Mouse (Mus musculus): Measurements from ENCODE around the gene Nudt6.

Nudt6 gene

DNA sequence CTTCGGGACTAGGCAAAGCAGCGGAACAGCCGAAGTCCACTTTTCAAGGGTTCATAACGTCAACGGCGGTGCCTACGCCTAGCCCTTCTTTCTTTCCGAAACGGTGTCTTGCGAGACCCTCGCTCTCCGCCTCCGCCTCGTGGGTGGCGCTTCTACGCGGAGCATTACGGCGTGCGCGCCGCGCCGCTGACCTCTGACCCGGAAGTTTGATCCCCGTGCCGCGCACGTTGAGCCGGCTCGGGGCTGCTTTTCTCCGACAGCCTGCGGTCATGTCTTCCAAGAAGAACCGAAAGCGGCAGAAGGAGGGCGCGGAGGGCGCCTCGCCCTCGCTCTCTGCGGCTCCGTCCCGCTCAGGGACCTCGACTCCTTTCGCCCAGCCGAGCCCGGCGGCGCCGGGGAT, at the start of gene Nudt6:
Gene Nudt6, minus strand, starts transcription at position 140 of the 400 bp plus-strand sequence.
- DNase-seq (ENCODE audit: low spot score in 2 of 2) = peak; percentile 81 to 91

DNA sequence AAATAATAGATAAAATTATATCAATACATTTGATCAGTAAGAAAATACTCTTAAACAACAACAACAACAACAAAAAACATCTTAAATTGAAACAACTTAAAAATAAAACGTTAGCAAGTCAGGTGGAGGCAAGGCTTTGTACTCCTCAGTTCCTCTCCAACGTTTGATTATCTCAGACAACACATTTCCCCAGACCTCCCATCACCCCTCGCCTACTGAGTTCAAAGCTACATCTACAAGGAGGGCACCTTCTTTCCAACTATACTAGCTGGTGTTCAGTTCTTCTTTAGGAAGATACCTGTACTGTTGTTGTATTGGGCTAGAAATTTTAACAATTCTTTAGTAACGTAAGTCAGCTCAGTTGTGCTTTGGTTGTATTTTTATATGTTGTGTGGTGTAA, 49.3 kb upstream of the Nudt6 start:
- DNase-seq (ENCODE audit: low spot score in 2 of 2) = no peak

DNA sequence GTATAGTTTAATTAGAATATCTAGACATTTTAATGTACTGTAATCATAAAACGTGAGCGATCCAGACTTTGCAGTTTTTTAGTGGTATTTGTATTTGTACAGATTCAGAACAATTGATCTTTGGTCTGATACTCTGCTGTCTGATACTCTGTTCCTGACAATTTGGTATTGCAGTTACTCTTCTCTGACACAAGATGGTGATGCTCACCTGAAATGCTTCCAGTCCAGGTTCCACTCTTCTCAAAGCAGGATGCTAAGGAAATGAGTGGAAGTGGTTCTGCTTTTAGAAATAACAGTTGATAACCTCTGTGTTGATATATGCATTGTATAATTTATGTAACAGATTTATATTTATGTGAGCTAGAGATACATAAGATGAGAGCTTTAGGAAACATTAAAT, 48.2 kb upstream of the Nudt6 start:
- no peak for DNase-seq (ENCODE audit: low spot score in 2 of 2)

DNA sequence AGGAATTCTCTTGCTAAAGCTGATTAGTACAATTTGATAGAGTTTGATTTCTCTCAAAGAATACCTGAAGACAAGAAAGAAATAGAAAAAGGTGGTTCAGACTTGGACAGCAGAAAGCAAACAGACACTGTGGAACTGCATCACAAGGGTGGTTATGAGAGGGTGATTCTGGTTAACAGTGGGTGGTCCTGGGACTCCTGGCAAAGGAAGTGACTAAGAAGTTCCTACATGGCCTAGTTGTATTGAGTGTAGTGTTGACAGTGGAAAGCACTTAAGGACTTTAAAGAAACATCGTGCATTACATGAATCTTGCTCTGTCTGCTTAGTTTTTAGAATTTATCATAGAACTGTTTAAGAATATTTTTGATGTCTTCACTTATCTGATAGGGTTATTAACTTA, 36.0 kb upstream of the Nudt6 start:
- no peak for DNase-seq (ENCODE audit: low spot score in 2 of 2)

DNA sequence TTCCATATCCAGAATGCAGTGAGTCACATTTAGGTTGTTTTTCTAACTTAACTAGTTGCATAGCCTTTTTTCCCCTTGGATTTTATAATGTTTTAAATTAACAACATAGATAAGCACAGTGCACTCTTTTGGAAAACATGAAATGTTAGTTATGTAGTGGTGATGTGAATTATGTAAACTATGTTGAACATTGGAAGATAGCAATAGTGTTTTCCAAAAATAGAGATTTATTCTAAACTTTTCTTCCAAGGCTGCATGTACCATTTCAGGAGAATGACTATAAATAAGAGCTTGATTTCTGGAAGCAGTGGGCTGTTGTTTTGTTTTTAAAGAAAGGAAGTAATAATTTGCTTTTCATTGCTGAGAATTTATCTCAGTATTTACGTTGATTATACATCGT, 23.4 kb upstream of the Nudt6 start:
- DNase-seq (ENCODE audit: low spot score in 2 of 2) = no peak

DNA sequence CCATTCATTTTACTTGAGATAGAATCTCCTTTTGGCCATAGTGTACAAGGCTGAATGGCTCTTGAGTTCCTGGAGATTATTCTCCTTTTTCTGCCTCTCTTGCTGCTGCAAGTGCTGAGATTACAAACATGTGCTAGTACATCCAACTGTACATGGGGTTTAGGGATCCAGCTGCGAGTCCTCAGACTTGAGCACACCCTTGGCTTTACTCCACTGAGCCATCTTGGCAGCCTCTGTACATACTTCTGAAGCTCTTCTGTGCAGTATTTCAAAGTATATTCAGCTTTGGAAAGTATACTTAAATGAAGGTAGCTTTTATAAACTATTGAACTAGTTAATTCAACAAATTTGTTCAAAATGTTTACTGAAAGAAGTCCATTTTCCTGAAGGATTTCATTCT, 19.8 kb upstream of the Nudt6 start:
- no peak for DNase-seq (ENCODE audit: low spot score in 2 of 2)

DNA sequence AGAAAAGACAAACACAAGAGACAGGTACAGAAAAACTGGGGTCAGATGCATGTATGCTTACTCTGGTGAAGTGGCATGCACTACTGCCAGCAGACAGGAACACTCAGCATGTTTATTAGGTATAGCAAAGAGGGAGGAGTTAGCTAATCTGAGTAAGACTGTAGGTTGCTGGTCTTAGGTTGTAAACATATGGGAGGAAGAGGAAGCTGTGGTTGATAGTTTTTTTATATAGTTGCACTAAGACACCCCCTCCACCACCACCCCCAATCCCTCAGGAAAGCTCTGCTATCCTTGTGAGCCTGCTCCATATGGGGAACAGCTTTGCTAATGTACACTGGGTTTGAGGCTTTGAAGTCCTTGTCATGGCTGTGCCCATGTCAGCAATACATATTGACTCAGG, 10.3 kb upstream of the Nudt6 start:
- no peak for DNase-seq (ENCODE audit: low spot score in 2 of 2)

DNA sequence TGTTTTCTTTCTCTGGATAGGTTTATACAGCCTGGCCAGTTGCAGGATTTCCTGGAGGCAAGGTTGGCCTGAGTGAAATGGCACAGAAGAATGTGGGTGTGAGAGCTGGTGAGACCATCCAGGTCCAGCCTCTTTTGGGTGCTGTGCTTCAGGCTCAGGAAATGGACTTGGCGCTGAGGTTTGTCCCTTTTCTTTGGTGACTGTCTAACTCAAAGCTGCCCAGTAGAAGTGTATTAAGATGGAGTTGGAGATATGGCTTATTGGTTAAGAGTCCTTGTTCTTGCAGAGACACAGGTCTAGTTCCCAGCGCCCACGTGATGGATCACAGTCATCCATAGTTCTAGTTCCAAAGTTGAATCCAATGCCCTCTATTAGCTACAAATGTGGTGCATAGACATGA, 6.1 kb upstream of the Nudt6 start:
- DNase-seq (ENCODE audit: low spot score in 2 of 2) = no peak

DNA sequence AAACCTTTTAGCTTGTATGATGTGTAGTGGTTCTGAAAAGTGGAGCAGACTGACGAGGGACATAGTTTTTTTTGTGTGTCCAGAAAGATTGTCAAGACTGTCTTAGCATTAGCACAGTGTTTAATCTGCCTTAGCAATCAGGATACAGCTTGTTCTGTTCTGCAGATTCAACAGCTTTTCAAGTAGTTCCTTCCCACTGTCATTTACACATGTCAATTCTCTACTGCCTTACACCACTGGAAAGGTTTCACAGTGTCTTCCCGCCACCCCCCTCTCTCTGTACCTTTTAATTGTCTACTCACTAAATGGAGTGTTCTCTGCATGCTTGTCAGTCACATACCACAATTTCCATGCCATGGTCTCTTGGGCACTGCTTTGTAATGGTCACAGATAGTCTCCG, 1.2 kb upstream of the Nudt6 start:
- no peak for DNase-seq (ENCODE audit: low spot score in 2 of 2)

DNA sequence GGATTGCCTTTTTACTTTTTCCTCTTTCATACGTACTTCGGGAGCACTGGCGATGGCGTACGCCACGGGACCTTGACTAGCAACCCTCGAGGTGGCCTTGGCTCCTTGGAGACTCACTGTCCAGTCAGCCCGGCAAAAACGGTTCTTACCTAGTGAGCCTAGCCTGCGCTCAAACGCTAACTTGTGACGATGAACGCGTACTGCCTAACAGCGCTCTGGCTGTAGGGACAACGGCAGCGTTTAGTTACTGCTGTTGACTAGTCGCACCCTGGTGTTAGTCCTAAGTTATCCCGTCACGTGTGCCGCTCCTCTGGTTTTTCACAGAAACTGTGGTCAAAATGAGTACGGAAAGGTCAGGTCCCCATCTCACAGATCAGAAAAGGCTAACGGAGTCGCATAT, 630 bp upstream of the Nudt6 start:
- DNase-seq (ENCODE audit: low spot score in 2 of 2) = no peak

DNA sequence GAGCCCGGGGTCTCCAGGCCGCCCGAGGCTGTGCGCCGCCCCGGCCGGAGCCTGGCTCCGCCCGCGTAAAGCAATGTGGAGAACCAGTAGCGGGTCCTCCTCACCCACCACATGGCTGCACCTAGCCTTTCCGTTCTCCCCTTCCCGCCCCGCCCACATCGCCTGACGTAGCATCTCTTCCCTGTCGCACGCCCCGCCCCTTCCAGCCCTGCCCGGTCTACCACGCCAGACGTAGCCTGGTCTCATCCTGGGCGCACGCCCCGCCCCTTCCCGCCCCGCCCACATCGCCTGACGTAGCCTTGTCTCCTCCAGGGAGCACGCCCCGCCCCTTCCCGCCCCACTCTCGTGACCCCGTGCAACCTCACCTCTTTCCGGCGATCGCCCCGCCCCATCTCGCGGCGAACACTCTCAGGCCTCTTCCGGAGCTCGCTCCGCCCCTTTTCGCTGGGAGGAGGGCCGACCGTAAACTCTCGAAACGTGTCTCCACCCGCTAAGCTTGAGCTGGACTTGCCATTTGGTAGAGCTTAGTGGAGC, 486 bp downstream of the Nudt6 start, which contains the start of gene Spata5:
Gene Spata5, plus strand, starts transcription at position 439 of the 534 bp plus-strand sequence.
- DNase-seq (ENCODE audit: low spot score in 2 of 2) = peak; percentile 86 to 94

DNA sequence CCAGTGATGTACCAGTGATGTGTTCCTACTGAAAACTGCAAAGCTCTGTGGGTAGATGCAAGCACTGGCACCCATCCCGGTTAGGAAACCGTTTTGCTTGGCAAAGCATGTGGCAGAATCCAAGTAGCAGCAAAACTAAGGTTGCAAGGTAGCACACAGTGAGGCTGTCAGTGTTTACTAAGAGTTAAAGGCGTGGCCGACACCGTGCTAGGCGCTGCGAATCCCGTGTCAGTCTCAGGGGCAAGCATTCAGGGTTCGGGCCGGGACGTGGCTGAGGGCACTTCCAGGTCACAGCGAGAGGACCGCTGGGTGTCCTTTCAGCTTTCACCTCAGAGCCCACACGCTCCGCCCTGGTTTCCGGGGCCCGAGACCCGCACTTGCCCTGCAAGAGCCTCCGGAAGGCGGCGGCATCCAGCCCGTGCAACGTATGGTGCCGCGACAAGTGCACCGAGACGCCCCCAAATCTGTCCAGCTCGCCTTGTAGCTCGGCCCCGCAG, 1.0 kb downstream of the Nudt6 start:
- peak in 1 of 2 experiments; percentile 83 for DNase-seq (ENCODE audit: low spot score in 2 of 2)

DNA sequence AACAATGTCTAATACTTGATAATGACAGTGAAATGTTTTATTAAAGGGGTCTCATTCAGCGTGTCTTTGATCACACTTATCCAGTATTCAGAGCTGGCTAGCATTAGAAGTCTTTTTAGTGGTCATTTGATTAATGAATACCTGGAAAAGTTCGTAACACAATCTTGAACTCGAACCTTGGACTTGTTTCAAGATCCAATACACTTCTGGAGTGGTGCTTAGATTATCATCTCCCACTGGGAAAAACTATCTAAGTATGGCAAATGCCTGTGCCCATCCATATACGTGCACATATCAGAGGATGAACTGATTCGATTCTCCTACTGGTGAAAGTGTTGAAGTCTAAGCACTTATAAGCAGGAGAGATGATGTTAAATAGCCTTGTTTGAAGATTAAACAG, 1.7 kb downstream of the Nudt6 start:
- no peak for DNase-seq (ENCODE audit: low spot score in 2 of 2)

DNA sequence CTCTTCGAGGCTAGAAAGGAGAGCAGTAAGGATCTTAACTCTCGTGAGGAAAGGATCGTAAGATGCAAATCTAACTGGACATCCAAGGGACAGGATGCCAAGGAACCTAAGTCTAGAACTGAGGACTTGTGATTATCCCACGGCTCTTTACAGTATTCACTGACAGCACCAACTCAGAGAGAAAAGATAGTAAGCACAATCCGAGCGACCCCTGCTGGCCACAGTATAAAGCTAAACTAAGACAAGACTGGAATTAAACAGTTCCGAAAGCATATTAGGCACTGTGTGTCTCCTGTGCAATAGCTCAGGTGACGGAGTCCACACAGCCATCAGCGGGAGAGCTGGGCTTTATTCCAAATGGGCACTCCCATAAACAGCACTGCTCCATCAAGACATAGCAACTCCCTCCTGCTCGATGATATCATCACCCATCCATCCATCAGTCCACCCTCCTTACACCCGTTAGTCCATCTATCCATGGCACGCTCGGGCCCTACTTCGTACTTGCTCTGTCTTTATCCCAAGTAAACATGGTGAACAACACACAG, 5.5 kb downstream of the Nudt6 start:
- peak; percentile 34 to 55 for DNase-seq (ENCODE audit: low spot score in 2 of 2)

DNA sequence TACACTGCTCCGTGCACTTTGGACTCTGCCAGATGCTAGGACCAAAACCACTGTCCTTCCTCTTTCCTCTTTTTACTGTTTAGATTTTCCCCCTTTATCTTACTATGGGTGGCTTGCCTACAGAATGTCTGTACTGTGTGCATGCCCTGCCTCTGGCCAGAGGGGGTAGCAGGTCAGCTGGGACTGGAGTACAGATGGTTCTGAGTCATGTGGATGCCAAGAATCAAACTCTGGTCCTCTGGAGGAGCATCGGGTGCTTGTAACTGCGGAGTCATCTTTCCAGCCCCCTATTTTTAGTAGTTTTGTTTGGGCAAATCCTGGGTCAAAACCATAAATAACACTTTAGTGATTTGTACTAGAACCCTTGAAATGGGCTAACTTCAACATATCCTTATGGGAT, 6.6 kb downstream of the Nudt6 start:
- DNase-seq (ENCODE audit: low spot score in 2 of 2) = no peak

DNA sequence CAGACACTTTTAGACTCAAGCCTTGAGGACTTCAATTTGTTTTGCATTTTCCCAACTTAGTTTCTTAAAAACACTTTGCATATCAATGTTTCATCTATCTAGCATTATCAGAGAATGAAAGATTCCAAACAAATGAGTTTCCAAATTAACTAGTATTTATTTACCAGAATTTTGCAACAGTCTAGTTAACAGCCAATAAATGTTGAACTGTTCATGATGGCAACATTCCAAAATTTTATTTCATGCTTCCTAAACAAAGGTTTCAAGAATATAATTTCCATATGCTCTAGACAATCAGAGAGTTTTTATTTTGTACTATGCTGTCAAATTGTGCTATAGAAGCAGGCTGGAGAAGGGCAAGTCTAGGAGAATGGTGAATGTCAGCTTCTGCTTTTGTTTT, 12.4 kb downstream of the Nudt6 start:
- DNase-seq (ENCODE audit: low spot score in 2 of 2) = no peak

DNA sequence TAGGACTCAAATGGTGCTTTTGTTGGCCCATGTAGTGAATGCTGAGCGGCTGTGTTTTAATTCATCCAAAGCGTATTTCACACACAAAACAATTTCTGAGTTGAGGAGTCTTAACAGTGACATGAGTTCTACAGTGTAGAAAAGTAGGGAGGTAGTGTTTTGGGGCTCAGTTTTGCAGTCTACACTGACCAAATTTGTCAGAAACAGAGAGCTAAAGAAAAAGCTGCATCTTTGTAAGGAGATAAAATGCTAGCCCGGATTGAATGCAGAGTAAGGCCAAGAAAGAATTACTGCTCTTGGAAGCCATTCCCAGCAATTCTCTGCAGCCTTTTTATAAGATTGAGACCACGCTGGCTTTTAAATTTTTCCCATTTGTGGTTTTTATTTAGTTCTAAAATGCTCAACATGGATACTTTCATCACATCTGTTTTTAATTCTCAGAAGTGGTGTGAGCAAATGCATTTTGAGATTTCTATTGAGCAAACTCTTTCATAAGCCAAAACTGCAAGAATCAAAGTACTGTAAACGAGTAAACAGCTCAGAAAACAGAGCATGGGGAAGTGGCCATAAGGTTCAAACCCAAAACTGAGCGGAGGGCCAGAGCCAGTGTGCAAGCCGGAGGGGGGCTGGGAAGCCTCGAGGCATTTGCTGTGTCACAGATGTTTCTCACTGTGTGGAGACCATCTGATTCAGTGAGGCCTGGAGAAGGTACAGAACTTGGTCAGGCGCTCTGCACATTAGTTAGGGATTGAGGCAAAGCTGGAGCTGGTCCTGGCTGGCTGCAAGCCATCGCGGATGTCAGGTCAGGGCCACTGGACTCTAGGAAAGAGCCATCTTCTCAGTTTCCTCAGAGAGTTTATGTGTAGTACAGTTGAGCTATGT, 18.0 kb downstream of the Nudt6 start:
- no peak for DNase-seq (ENCODE audit: low spot score in 2 of 2)

DNA sequence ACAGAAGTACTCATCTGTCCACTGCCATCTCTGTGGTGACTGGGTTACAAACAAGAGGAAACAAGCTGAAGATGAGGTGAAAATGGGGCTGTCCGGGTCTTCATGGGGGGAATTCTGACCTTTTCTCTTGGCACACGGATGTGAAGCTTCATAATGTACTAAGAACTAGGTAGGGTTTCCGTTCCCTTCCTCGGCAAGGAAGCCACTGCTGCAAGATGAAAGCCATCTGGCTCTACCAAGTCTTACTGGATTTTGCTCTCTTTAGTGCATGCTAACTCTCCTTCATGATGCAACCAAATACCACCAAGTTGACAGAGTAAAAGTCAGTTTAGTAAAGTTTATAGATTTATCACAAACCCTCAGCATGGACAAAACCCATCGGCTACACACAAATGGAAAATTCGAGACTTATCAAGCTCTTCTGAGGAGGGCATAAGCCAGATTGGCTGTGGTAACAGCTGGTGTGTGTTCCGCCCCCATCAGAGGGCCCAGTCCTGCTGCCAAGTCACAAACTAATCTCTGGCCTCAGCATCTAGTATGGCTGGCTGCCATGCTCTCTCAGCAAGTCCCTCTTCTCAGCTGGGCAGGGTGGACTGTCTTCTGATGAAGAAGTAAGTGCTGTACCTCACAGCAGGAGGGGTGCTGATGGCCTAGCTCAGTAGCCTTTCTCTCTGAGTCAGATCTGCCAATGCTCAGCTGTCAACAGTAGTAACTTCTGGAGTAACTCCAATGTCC, 21.2 kb downstream of the Nudt6 start:
- peak in 1 of 2 experiments; percentile 56 for DNase-seq (ENCODE audit: low spot score in 2 of 2)

DNA sequence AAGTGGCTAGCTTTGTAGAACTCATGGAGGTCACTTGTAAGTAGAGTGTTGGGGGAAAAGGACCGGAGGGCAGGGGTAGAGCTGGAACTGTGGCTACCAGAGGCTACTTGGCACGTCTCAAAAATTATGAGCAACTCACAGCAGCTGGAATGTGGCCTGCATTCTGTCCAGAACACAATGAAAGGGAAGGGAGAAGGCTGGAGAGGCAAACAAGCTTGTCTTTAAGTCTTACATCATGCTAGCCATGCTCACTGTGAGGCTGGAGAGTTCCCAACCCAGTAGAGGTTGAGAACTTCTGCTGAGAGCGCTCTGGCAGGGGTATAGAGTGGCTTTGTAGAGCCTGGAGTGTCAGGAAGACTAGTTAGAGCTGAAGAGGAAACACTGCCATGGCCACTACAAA, 22.4 kb downstream of the Nudt6 start:
- no peak for DNase-seq (ENCODE audit: low spot score in 2 of 2)

DNA sequence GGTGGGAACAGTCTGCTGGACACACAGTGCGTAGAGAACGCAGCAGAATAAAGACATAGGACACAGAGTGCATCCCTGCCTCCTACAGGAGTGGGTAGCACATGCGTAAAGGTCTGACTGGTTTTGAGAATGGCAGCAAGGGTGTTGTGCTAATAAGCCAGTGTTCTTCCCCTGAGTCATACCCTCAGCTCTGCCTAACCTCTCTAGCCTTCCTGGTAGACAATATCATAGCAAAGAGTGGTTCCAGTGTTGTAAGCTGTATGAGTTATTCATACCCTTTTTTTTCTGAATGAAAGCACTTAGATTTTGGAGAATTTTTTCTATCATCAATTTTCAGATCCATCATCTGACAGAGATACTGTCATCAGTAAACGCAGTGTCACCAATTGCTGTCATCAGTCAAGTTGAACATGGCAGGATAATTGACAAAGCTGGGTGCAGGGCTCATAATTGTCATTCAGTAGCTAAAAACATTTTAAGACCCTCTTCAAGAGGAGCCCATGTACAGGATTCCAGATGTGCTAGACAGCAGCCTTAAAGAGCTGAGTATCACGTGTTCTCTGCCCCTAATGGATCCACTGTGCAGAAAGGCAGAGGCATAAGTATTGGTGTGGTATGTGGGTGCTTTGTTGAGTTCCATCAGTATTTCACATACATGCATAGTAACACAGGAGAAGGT, 22.9 kb downstream of the Nudt6 start:
- DNase-seq (ENCODE audit: low spot score in 2 of 2) = no peak

DNA sequence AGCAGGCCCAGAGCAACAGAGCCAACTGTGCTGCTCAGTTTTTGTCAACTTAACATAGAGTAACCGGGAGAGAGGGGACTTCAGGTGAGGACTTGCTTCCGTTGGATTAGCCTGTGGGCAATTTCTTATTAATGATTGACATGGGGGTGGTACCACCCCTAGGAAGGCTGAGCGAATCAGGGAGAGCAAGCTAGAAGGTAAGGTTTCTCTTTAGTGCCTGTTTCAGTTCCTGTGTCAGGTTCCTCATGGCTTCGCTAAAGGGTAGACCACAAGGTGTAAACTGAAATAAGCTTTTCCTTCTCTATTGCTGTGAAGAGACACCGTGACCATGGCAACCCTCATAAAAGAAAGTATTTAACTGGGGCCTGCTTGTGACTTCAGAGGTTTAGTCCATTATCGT, 32.7 kb downstream of the Nudt6 start:
- no peak for DNase-seq (ENCODE audit: low spot score in 2 of 2)
